Mouse (Mus musculus): ENCODE results near the gene Serpina6. TPM values are rescaled to one million over a fixed set of nuclear protein-coding genes. Genes with fewer than 3 reads are reported as not detected.

Gene Serpina6
- polyA plus RNA-seq, 1 experiment from 2014 or later = 0.33 TPM

DNA sequence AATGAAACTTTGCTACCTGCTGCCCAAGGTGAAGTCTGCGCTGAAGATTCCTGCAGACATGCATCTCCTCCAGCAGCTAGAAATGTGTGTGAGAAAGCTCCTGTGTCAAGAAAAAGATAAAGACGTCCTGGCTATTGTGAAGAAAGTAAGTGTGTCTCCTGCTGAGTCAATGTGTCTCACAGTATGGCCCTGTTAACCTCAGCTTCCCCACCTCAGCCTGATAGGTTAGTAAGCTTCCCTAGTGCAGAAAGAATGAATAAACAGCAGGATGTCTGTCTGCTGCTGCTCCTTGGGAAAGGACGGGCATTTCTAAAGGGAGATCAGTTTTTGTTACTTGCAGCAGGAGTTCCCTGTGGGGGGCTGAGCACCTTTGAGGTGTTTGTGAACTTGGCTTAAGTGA is 56.6 kb downstream of the Serpina6 start:
- no peaks in the 10 kb centered on the region for H3K27me3 ChIP-seq (ENCODE audit: control insufficient read depth, insufficient read depth, low read length)
- no peak overlapping the region for H3K27ac ChIP-seq (ENCODE audit: low read depth, low read length)
- no peaks in the 10 kb centered on the region for H3K4me1 ChIP-seq (ENCODE audit: control insufficient read depth, insufficient read depth, low read length)
- H3K9ac ChIP-seq (ENCODE audit: low read length) = no peak overlapping the region
- WGBS = 16% methylated on average over 3 of the region's 3 CpGs
- no peaks in the 10 kb centered on the region for H3K36me3 ChIP-seq (ENCODE audit: control insufficient read depth, insufficient read depth, low read length)
- ATAC-seq (ENCODE audit: insufficient read depth, low FRiP score, low TSS enrichment) (no peak), DNase-seq (ENCODE audit: low spot score) (no peak)
- H3K4me2 ChIP-seq (ENCODE audit: low read depth) = no peak overlapping the region
- no peak overlapping the region for H3K4me3 ChIP-seq (ENCODE audit: low read depth, low read length)
- no peaks in the 10 kb centered on the region for H3K9me3 ChIP-seq (ENCODE audit: control insufficient read depth, low read length)

DNA sequence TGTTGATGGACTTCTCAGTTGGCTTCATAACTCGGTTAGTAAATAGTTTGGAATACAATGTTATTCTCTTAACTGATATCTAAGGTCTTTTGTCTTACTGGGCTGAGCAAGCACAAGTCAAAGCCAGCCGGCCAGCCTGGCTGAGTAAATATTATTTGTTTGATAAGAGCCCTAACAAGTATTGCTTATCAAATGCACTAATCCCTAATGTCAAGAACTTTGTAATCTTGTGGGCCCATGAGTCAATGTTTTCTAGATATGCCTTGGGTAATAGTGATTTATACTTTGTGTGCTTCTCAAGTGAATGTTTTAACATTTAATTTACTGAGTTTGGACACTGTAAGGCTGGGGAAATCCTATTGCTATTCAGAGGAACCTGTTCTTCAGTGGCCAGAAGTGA is 58.6 kb downstream of the Serpina6 start:
- 79% methylated on average over 2 of the region's 2 CpGs for WGBS

More for the DNA sequence above, 58.6 kb downstream of the Serpina6 start:
- Histone ChIP-seq H3K27me3 (ENCODE audit: control insufficient read depth, insufficient read depth, low read length) (no peaks in the 10 kb centered on the region), H3K9ac (ENCODE audit: low read length) (no peak overlapping the region), H3K36me3 (ENCODE audit: control insufficient read depth, insufficient read depth, low read length) (no peaks in the 10 kb centered on the region), H3K4me3 (ENCODE audit: low read depth, low read length) (no peak overlapping the region), H3K4me2 (ENCODE audit: low read depth) (no peak overlapping the region), H3K27ac (ENCODE audit: low read depth, low read length) (no peak overlapping the region), H3K9me3 (ENCODE audit: control insufficient read depth, low read length) (no peaks in the 10 kb centered on the region), H3K4me1 (ENCODE audit: control insufficient read depth, insufficient read depth, low read length) (no peaks in the 10 kb centered on the region)
- DNase-seq (ENCODE audit: low spot score) (no peak), ATAC-seq (ENCODE audit: insufficient read depth, low FRiP score, low TSS enrichment) (no peak)

Other genes starting within 250 kb of the Serpina6 start
- gene 9330161L09Rik, start 249.4 kb downstream of the Serpina6 start, polyA plus RNA-seq (2014; fragmentation: Nextera tagmentation; extraction: Ambion mirVana) = 1.2 and 1.3 TPM in 2 replicates
- 111 and 118 TPM in 2 replicates for gene Ddx24, start 231.4 kb downstream of the Serpina6 start, polyA plus RNA-seq (2014; fragmentation: Nextera tagmentation; extraction: Ambion mirVana)
- gene Ifi27, start 223.0 kb downstream of the Serpina6 start, polyA plus RNA-seq (2014; fragmentation: Nextera tagmentation; extraction: Ambion mirVana) = 1.8 and 2.0 TPM in 2 replicates
- 1.4 TPM in 2 replicates for gene Ifi27l2a, start 213.5 kb downstream of the Serpina6 start, polyA plus RNA-seq (2014; fragmentation: Nextera tagmentation; extraction: Ambion mirVana)
- not detected in 2 replicates for gene Ifi27l2b, start 200.0 kb downstream of the Serpina6 start, polyA plus RNA-seq (2014; fragmentation: Nextera tagmentation; extraction: Ambion mirVana)
- 2.6 and 2.7 TPM in 2 replicates for gene Ppp4r4, start 124.9 kb downstream of the Serpina6 start, polyA plus RNA-seq (2014; fragmentation: Nextera tagmentation; extraction: Ambion mirVana)
- 0.08 TPM in 1 of 2 replicates, not detected in the other for gene Serpina10, start 25.8 kb downstream of the Serpina6 start, polyA plus RNA-seq (2014; fragmentation: Nextera tagmentation; extraction: Ambion mirVana)
- gene Serpina16, start 18.9 kb upstream of the Serpina6 start, polyA plus RNA-seq (2014; fragmentation: Nextera tagmentation; extraction: Ambion mirVana) = not detected in 2 replicates
- gene Serpina1f, start 38.3 kb upstream of the Serpina6 start, polyA plus RNA-seq (2014; fragmentation: Nextera tagmentation; extraction: Ambion mirVana) = not detected in 2 replicates
- not detected in 2 replicates for gene Serpina1d, start 116.4 kb upstream of the Serpina6 start, polyA plus RNA-seq (2014; fragmentation: Nextera tagmentation; extraction: Ambion mirVana)
- 0.38 TPM in 1 of 2 replicates, not detected in the other for gene Serpina1b, start 173.2 kb upstream of the Serpina6 start, polyA plus RNA-seq (2014; fragmentation: Nextera tagmentation; extraction: Ambion mirVana)
- not detected in 2 replicates for gene Serpina1a, start 206.3 kb upstream of the Serpina6 start, polyA plus RNA-seq (2014; fragmentation: Nextera tagmentation; extraction: Ambion mirVana)
- gene Serpina1c, start 247.7 kb upstream of the Serpina6 start, polyA plus RNA-seq (2014; fragmentation: Nextera tagmentation; extraction: Ambion mirVana) = not detected in 2 replicates